Mouse (Mus musculus) adipocyte (in vitro differentiated cells): ENCODE results near the gene Ift172.
"Not testable (repeated sequence)": the region's sequence is repeated elsewhere in the genome, so short reads cannot be mapped to it uniquely, and the experiment has no call there.

Source experiments
- DNase-seq: peaks from one replicate; pipeline ENCODE4 v3.0.0-alpha.2; 2016; ENCODE audit warnings: low spot score

The Ift172 gene

GRCm38 (mm10) chr5:31255971-31256370 is 34.9 kb downstream of the Ift172 start:
- no peak for DNase-seq

DNA sequence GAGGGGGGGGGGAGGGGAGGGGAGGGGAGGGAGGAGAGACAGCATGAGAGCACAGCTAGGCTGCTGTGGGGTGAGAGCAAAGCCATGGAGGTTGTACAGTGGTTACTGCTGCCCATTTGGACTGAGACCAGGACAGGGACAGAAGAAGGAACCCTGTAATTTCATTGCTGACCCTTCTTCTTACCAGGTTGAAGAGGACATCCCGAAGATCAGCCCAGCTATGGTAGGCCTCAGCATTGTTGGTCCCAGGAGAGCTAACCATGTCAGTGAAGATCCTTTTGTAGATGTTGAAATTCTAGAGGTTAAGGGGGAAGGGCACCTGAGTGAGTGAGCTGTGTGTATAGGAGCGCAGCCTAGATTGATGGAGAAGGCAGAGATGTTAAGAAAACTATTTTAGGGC is 35.5 kb downstream of the Ift172 start:
- no peak for DNase-seq

GRCm38 (mm10) chr5:31254901-31255300 is 36.0 kb downstream of the Ift172 start:
- DNase-seq, result no peak

GRCm38 (mm10) chr5:31254452-31254851 is 36.5 kb downstream of the Ift172 start:
- peak; percentile 47 for DNase-seq

DNA sequence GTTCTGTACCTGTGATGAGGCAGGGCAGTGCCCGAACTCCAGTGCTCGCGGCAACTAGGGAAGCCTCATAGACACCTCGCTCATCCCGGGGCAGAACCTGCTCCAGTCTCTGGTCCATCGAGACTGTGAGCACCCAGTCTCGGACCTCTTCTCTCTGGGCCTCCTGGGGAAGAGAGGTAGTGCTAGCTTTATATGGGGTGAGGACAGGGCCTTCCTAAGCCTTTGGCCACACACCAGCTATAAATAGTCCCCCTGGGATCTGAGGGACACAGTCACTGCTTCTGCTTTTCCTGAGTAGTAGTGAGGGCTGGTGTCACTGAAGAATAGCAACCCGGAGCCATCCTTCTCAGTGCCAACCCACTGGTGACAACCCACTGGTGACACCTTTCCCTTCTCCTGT is 37.1 kb downstream of the Ift172 start:
- DNase-seq, result no peak

- DNase-seq, result no peak
Measured at GRCm38 (mm10) chr5:31252795-31253545, 37.9 kb downstream of the Ift172 start.

- no peak for DNase-seq
Measured at GRCm38 (mm10) chr5:31252151-31252550, 38.8 kb downstream of the Ift172 start.

- DNase-seq, result no peak
Measured at GRCm38 (mm10) chr5:31251541-31252101, 39.3 kb downstream of the Ift172 start, which contains the start of gene Krtcap3. TSS of gene Krtcap3 (plus strand) at chr5:31251691.

- DNase-seq, result no peak
Measured at GRCm38 (mm10) chr5:31250716-31251115, 40.2 kb downstream of the Ift172 start.

DNA sequence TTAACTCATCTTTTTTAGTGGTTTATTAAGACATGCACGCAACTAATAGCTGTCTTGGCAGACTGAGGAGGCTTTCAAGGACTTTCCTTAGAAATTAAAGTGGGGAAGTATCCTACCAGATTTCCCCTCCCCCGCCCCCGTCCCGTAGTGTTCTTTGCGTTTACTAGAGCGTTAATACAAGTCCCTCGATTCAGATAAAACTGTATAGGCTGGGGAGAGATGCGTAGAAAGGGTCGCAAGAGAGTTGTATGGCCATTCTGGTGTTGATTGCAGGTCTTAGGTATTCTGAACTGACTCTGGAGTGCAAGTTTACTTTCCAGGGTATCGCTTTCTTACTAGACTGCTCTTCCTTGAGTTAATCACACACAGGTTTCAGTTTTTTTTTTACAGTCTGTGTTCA is 48.7 kb downstream of the Ift172 start:
- no peak for DNase-seq

DNA sequence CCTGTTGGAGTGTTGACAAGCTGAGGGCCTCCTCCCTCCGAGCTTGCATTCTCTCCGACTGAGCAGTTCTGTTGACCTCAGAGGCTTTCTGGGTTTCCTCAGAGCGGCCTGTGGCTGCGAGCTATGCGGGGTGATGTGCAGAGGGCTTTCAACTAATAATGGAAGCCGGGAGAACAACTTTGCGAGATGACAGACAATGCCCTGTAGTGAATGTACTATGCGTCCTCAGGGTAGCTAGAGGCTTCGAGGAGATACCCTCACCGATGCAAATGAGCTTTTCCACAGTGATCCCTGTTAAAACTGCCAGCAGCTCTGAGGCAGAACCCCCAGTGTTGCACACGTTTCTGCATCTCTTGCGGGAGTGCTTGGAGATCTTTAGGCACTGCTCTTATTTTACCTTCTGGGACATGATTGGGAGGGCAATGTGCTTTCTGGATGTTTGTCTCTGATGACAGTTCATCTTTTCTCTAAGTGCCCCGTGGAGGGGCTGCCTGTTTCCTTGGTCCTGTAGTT is 49.3 kb downstream of the Ift172 start:
- DNase-seq, result no peak

DNA sequence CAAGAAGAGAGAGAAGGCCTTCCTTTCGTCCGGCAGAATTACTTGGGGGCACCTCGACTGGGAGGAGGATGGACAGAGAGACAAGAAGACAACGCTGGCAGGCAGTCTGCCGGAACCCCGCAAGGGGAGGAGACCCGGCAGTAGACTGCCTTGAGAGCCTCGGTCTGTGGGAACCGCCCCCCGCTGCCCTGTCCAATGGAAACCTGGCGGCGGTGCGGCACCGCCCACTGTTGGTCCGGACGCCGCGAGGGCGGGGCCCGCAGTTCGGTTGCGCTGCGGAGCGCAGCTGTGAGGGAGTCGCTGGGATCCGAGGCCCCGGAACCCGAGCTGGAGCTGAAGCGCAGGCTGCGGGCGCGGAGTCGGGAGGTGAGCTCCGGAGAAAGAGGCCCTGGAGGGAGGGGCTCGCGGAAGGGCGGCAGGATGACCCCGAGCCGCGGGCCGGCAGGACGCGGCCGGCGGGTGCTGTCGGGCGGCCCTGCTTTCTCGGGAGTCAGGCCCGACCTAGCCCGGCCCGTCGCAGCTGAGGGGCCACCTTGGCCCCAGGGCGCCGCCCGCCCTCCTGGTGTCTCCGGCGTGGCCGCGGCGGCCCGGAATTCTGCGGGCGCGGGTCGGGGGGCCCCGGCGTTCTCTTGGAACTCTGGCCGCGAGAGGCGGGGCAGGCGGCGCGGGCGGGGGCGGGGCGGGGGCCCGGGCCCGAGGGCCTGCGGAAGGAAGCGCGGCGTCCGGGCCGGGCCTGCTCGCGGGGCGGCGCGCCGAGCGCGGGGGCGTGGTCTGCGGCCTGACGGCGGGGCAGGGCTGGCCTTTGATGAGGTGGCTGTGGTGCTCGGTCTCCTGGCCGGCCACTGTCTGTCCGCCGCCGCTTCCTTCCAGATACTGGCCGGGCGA is 50.0 kb downstream of the Ift172 start, which contains the start of the genes Nrbp1 and Gm9970:
TSS of gene Nrbp1 (plus strand) at position 228 of the 885 bp plus-strand sequence.
TSS of gene Gm9970 (minus strand) at position 596 of the 885 bp plus-strand sequence.
- DNase-seq, result peak; percentile 94

DNA sequence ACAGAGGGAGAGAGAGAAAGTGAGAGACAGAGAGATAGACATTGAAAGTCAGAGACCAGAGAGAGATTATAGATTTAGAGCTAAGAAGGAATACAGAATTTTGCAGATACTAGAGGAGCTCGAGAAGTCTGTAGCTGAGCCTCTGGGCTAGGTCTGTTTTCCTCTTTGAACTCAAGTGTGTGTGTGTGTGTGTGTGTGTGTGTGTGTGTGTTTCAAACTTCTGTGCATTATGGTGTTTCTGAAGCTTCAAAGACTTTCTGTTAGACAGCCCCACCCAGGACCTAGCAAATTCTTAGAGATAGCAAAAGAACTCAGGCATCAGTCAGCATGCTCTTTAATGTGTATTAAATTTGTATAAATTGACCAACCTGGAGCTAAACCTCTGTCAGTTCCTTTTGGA is 64.3 kb downstream of the Ift172 start:
- DNase-seq, result no peak

DNA sequence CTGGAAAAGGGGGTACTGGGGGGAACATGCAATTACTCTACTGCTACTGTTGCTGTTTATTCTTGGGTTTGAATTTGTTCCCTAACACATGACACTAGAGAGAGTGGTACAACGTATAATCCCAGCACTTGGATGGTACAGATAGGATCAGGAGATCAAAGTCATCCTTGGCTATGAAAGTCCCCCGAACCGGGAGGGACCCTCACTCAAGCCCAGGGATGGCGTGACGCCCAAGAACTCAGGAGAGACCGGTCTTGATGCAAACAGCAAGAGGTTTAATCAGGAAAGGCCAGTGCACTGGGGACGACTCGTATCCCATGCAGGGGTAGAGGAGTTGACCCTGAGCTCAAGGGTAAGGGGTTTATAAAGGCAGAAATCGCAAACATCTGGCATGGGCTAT is 68.2 kb downstream of the Ift172 start:
- DNase-seq, result no peak

DNA sequence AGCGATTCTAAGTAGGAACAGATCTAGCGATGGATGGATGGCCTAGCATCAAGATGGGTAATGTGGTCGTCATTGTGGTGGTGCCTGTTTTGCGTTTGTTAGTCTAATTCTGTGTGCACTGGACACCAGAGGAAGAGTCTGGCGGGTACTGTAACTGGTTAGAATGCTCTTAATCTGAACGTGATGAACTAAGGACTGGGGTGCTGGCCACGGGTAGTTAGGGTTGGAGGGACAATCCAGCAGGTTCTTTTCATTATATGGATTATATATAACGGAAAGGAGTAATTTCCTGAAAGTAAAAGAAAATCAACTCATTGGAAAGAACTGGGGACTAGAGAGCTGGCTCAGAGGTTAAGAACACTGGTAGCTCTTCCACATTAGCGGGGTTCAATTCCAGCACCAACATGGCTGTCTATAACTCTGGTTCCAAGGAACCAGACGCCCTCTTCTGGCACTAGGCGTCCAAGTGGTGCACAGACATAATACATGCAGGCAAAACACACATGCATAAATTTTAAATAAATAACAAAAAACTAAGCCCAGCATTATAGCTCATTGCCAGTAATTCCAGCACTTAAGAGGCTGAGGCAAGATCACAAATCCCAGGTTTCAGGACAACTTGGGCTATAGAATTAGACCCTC is 69.5 kb downstream of the Ift172 start:
- peak; percentile 84 for DNase-seq

DNA sequence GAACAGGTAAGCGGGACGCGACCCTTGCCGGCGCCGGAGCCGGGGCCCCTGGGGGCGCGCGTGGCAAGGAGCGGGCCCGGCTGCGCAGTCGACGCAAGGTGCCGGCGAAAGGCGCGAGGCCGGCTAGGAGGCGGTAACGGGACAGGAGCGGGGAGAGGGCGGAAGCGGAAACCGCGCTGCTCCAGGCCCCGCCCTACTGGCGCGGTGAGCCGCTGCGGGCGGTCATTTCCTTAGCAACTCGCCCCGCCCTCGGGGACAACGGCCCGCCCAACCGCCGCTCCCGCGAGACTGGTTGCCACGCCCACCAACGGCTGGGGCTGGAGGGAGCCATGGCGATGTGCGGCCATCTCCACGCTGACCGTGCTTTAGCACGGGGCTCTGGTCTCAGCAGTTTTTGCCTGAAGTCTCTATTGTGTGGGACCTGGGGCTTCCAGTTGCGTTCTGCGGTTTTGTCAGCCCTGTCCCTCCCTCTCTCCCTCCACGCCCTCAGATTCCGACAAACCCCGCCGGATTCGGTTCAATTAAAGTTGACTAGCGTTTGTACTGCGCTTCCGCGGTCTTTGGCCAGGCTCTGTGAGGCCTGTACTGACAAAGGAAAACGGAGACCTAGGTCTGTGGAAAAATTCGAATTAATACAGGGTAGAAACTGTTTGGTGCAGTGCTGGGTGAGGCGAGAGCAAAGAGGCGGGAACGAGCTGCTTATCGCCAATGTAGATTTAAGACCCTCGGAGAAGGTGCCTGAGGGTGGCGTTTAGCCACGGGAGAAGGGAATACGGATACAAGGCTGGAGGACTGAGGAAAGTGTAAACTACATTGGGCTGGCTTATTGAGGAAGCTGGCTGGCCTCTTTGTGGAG is 70.2 kb downstream of the Ift172 start, which contains the start of gene Ppm1g:
TSS of gene Ppm1g (minus strand) at position 240 of the 856 bp plus-strand sequence.
- peak; percentile 95 for DNase-seq

DNA sequence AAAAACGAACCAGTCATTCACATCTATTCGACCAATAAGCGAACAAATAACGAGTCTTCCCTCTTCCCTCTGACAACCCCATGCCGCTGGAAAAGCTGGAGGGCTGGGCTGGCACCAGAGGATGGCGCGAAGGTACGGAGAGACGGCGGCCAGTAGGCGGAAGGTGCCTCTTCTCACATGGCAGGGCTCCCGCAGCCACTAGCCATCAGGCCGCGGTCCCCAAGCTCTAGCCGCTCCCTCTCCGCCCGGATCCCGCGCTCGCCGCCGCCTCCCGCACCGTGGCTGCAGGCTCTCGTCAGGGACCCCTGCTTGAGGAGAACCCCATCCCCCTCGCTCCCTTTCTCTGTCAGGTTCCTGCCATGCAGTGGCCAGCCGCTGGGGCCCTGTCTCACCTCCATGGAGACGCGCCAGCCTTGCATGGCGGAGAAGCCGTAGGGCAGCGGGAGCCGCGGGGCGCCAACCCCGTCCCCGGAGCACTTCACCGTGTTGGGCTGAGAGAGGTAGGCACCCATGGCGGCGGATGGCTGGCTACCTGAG is 70.9 kb downstream of the Ift172 start:
- DNase-seq, result no peak

DNA sequence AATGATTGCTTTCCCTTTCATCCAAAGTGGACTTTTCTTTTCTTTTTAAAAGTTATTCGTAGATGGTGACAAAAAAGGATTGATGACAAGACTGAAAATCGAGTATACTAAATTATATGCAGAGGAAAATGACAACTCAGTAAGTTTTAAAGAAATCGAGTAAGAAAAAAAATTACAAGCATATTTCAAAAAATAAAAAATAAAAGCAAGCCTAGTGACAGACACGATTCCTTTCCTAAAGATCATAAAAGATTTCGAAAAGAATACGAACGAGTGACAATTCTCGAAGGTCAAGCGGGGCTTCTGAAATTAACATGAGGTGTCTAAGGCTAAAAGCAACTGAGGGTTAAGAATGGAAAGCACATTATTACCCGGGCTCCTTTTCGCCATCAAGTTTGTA is 71.4 kb downstream of the Ift172 start:
- DNase-seq, result no peak

DNA sequence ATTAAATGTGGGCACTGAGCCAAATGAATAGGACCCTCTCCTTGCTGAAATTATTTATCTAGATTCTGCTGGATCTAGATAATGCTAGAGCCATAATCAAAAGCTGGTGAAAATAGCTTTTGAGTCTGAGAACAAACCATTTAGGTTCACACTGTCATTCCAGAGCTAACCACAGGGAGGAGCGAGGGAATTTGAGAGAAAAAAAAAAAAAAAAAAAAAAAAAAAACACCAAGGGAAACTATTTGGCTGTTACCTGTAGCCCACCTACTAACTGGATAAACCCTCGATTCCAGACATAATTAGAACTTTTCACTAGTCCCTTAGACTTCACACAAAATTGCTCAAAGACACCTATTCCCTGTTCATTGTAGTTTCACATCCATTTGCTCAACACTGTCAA is 71.8 kb downstream of the Ift172 start:
- DNase-seq, result peak; percentile 71

GRCm38 (mm10) chr5:31218294-31218693 is 72.6 kb downstream of the Ift172 start:
- no peak for DNase-seq

DNA sequence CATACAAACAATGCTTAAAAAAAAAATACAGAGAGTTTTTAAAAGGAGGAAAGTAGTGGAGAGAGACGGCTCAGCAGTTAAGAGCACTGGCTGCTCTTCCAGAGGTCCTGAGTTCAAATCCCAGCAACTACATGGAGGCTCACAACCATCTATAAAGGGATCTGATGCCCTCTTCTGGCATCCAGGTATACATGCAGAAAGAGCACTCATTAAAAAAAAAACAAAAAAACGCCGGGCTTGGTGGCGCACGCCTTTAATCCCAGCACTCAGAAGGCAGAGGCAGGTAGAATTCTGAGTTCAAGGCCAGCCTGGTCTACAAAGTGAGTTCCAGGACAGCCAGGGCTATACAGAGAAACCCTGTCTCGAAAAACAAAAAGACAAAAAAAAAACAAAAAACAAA is 74.4 kb downstream of the Ift172 start:
- DNase-seq, result not testable (repeated sequence)
